Mouse (Mus musculus): ENCODE results near the gene Ccdc167.

- no peak for TF ChIP-seq CTCF (IDR thresholded peaks at IDR 0.05; ENCODE audit: low read depth)
- no peak for TF ChIP-seq EP300 (IDR thresholded peaks at IDR 0.05; ENCODE audit: low read depth)
Measured at GRCm38 (mm10) chr17:29702938-29703710, 13.7 kb downstream of the Ccdc167 start.

Measured in liver, postnatal 0 days (tissue).